Mouse (Mus musculus) heart, postnatal 10 days (tissue): Measurements from ENCODE around the gene Dus1l. TPM values are rescaled to one million over a fixed set of nuclear protein-coding genes. Genes with fewer than 3 reads are reported as not detected.
A peak's percentile ranks its signal among the peaks of the same experiment; 100 is the strongest.
"Not testable (repeated sequence)": the region's sequence is repeated elsewhere in the genome, so short reads cannot be mapped to it uniquely, and the experiment has no call there.

ENCODE experiments used
- DNase-seq, 2 experiments: peaks; one replicate each; pipeline ENCODE4 v3.0.0; 2021
- intact Hi-C: fragments of 180-260 bp; cut with DNase I; formaldehyde crosslinking; loops from one replicate; pipeline ENCODE4 v1.15.1; 2025
- total RNA-seq, 2 experiments: library from RNA; stranded (reverse); gene quantifications; 2 replicates each; pipeline ENCODE4 v1.2.3; 2021

Gene Dus1l
- total RNA-seq, 2 experiments from 2014 or later, result 33.1 to 34.8 TPM

DNA sequence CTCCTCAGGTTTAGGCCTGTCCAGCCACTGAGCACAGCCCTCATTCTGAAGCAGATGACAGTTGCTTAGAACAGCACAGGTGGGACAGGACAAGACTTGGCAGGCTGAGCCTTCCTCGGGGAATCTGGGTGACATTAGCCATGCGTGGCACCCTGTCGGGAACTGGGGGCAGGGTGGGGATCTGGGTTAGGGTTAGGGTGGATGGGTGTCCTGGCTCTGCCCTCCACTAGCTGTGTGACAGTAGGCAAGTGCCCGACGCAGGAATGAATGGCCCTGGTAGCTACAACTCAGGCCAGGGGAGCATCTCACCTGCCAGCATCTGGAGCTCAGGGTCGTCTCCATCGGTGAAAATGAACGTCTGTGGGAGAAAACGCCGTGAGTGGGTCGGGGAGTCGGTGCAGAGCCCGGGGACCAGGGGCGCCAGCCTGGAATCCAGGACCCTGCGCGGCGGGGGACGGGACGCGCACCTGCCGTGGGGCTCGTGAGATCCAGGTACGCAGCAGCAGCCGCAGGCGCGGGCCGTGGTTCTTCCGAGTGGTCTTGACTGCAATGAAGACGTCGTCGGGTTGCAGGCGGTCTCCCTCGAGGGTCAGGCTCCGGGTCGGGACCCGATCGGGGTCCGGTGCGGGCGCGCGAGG, 12.7 kb downstream of the Dus1l start:
- intact Hi-C loops, result no loop called here
- no peak for DNase-seq

DNA sequence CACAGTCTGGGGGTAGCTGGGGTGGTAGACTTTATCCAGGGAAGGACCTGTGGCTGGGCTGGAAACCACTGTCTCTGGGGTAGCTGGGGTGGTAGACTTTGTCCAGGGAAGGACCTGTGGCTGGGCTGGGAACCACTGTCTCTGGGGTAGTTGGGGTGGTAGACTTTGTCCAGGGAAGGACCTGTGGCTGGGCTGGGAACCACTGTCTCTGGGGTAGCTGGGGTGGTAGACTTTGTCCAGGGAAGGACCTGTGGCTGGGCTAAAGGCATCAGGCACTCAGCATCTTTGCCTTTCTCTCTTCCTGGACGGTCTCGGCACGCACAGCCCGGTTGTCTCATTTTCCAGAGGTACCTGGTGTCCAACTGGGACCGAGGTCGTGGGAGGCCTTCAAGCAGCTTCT, 14.8 kb downstream of the Dus1l start:
- not testable (repeated sequence) for DNase-seq

DNA sequence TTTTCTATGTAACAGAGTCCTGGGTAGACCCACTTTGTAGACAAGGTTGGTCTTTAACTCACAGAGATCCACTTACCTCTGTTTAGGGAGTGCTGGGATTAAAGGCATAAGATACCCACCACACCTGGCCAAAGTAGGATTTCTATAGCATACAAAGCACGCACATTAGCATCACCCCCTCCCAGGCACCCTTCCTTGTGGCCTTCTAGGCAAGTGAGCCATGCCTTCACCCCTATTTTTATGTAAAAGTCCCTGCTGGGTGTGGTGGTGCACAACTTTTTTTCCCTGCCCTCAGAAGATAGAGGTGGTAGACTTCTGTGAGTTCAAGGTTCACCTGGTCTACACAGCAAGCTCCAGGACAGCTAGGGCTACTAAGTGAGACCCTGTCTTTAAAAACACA, 16.3 kb downstream of the Dus1l start:
- no peak for DNase-seq
- intact Hi-C loops, result loop anchor here (5.0 to 10.0 kb wide), 3 partner anchors 123 to 293 kb away; no protein-coding TSS in a partner anchor

More for the DNA sequence above, 14.8 kb downstream of the Dus1l start:
- intact Hi-C loops, result not testable (repeated sequence)

DNA sequence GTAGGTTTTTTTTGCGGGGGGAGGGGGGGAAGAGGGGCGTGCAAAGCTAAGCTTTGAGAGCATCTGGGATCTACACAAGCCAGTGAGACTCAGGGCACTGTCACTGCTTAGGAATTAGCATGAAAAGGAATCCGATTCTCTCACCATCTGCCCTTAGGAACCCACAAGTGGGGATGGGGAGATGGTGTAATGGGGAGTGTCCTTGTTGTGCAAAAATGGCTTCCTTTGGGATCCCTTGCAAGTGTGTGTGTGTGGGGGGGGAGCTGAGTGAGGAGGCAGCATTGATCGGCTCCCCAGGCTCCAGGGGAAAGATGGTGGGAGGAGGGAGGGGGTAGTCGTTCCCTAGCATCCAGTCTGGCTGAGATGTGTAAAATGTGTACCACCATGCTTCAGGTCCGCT, 19.1 kb downstream of the Dus1l start:
- intact Hi-C loops, result loop anchor here (5.0 to 10.0 kb wide), 3 partner anchors 120 to 290 kb away; no protein-coding TSS in a partner anchor
- no peak for DNase-seq

DNA sequence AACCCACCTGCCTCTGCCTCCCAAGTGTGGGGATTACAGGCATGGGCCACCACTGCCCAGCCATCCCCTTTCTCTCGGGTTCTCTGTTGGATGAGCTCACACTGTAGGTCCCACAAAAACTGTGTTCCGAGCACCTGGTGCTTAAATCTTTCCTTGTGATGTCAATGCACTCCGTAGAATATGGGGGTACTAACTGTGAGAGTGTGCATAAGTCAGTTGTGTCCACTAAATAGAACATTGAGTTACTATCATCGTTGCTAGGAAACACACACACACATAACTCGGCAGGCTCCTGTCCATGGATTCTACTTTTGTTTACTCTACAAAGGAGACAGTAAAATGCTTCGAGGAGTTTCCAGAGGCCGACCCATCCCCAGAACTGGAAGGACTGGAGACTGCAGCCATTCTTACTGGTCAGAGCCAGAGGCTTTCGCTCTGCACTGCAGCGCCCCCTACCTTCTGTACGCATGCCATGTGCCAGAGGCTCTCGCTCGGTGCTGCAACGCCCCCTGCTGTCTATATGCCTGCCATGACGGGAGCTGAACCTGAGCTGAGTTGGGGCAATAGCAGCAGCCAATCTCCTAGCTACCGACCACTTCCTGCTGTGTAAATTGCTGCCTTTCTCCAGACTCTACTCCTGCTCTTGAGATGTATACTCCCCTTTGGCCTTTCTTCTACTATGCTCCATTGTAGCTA, 20.3 kb downstream of the Dus1l start:
- intact Hi-C loops, result loop anchor here (1.0 to 10.0 kb wide), 4 partner anchors 56 to 289 kb away; no protein-coding TSS in a partner anchor
- peak; percentile 95 to 98 for DNase-seq

DNA sequence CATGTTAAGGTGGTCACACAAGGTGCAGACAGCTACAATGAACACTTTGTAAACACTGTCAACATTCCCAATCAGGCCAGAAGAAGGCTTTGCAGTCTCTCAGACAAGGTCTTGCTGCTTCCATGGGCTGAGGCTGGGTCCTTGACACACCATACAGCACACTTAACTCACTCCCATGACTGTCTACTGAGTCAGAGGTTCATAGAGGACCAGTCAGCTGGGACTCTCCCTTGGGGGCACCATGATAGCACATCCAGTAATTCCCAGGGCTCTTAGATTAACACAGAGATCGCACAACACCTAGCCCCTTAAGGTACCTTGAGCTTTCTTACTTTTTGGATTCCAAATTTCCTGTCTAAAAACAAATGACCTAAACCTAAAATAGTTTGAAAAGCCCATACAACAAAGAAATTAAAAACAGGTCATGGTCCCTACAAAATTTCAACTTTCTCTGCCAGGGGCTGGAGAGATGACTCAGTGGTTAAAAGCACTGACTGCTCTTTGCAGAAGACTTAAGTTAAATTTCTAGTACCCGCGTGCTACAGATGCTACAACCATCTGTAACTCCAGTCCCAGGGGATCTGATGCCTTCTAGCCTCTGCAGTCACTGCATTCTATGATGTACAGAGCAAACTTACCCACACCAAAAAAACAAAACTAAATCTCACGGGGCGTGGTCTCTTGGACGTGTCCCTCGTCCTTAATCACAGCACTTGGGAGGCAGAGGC, 22.6 kb downstream of the Dus1l start:
- no peak for DNase-seq
- intact Hi-C loops, result loop anchor here (10.0 kb wide), 1 partner anchor 259 kb away; no protein-coding TSS in a partner anchor

DNA sequence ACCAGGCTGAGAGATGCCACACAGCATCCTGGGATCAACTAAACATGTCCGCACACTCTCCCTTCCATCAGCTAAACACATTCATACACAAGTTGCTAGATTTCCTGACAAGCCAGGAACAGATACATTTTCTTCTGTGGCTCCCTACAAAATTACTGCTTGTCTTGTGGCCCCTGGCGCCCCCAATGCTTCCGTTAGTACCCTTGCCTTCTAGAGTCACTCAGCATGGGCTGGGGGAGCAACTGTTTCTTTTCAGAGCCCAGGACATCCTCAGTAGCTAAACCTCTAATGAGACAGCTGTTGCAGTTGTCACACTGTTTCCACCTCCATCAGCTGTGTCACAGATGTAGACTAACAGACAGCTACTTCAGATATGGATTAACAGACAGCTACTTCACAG, 23.5 kb downstream of the Dus1l start:
- DNase-seq, result no peak
- intact Hi-C loops, result loop anchor here (10.0 kb wide), 1 partner anchor 258 kb away; no protein-coding TSS in a partner anchor

DNA sequence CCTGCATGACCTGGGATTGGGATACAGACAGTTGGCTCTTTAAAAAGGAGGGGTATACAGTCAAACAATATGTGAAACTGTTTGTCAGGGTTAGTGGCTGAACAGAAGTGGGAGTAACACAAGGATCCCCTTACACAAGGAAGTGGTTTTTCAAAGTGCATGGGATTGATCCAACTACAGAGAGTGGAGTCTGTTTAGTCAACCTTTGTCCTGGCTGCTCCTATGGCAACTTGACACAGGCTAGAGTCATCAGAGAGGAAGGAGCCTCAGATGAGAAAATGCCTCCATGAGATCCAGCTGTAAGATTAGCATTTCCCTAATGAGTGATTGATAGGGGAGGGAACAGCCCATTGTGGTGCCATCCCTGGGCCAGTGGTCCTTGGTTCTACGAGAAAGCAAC, 28.0 kb downstream of the Dus1l start:
- DNase-seq, result no peak
- intact Hi-C loops, result no loop called here

DNA sequence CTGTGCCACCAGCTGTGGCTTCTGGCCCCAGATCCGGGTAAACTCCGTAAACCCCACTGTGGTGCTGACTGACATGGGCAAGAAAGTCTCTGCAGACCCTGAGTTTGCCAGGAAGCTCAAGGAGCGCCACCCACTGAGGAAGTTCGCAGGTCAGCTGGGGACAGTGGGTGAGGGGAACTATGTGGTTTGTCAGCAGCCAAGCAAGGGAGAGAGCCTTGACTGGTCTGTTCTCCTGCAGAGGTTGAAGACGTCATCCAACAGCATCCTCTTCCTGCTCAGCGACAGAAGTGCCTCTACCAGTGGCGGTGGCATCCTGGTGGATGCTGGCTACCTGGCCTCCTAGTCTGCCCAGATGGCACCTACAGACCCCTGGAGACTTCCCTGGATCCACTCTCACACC, 29.2 kb downstream of the Dus1l start:
- intact Hi-C loops, DNase-seq: not testable (repeated sequence)

DNA sequence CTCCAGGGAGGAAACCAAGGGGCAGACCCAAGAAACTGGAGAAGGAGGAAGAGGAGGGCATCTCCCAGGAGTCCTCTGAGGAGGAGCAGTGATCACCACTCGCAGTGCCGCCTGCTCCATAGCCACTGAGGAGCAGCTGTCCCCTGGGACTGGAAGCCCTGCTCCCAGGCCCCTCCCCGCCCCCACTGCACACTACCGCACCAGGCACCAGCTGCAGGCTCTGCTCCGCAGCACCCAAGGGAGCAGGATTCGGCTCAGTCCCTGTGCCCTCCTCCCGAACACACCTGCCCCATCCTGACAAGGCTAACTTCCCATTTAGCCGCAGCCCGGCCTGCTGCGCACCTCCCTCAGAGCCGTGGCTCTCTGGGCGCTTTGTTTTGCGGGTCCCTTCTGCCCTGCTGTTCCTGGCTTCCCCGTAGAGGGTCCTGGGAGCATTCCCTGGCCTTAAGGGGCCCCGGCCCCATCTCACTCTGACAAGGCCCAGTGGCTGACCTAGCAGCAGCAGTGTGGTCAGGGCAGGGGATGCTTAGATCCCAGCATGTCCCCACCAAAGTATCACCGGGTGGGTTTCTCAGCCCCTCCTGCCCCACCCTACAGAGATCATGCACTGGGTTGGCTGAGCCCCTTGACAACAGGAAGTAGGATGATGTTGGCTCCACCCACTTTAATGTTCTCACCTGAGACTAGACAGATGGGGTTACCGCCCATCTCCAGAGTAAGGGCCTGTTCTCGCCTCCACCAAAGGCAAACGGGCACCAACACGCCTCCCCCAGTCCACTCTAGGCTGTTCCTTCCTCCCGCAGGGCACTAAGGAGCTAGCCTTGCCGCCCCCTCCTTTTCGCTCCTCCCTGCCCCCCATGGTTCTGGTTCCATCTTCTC, 32.8 kb downstream of the Dus1l start:
- DNase-seq, intact Hi-C loops: not testable (repeated sequence)

DNA sequence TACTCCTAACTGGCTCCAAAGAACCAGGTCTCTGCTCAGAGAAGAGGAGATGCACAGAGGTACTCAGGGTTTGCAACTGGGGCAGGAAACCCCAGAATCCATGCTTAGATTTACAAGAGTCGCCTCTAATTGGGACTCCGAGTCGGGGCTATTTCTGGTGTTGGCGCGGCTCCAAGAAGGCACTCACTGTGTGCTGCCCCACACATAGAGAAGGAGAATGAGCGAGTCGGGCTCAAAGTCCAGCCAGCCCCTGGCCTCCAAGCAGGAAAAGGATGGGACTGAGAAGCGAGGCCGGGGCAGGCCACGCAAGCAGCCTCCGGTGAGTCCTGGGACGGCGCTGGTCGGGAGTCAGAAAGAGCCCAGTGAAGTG, 33.5 kb downstream of the Dus1l start, which contains the start of gene Hmga1b:
Hmga1b (plus strand) TSS at position 123 of the 370 bp plus-strand sequence.
- intact Hi-C loops, DNase-seq: not testable (repeated sequence)

DNA sequence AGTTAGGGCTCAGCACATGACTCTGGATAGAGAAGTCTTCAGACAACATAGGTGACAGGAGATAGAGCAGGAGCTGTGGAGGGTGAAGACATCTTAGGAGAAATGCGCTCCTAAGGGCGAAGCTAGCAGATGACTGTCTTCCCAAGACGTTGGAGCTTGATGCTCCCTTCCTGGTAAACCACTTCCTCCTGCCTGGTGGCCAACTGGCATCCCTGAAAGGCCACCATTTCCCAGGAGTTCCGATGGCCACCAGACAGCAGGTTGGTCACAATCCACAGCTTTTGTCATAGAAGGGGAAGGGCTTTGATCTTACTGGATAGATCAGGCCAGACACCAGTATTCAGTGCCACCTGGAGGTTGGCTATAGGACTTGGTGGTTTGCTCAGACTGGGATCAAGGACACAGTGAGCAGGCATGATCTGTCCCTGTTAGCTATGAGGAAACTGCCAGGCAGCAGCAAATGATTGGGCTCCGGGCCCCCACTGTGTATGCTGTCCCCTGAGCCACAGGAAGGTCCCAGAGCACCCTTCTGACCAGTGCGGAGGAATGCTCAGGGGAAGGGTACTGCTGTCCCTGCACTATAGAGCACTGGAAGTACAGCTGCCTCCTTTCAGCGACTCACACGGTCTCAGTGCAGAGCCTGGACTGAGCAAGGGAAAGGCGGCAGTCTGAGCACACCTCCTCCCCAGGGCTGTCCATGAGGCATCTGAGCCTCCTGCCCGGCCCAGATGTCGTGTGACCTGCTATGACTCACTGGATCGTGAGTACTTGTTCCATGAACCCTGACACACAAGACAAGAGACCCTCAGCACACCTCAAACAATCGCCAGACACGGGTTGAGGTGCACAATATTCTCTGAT, 34.2 kb downstream of the Dus1l start:
- intact Hi-C loops, result no loop called here
- no peak for DNase-seq

DNA sequence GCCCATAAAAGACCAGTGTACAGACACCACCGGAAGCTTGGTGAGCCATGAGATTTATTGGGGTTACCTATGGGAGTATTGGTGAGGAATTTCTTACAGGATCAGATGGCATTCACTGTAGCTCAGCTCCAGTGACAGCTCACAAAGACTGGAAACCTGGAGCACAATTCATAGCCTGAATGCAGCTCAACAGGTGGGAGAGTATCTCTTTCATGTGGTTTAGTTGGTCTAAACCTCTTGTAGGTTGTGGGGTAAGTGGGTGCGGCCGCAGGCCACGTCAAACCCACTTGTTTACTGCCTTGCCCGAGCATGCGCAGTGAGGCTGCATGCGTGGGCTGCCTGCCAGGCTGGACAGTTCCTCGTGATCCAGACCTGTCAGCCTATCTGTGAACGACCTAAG, 36.0 kb downstream of the Dus1l start:
- intact Hi-C loops, result no loop called here
- DNase-seq, result no peak

DNA sequence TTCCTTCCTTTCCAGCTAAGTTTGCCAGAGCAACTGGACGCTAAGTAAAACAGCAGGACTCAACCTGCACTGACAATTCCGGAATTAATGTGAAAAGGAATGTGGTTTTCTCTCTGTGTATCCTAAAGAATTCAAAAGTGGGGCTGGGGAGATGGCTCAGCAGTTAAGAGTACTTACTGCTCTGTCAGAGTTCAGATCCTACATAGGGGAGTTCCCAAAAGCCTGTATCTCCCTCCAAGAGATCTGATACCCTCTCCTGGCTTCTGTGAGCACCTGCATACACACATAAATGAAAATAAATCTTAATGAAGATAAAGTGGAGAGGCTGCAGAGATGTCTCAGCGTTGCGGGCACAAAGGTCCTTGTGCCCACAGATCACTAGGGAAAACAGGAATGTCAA, 44.6 kb downstream of the Dus1l start:
- DNase-seq, result no peak
- intact Hi-C loops, result no loop called here

DNA sequence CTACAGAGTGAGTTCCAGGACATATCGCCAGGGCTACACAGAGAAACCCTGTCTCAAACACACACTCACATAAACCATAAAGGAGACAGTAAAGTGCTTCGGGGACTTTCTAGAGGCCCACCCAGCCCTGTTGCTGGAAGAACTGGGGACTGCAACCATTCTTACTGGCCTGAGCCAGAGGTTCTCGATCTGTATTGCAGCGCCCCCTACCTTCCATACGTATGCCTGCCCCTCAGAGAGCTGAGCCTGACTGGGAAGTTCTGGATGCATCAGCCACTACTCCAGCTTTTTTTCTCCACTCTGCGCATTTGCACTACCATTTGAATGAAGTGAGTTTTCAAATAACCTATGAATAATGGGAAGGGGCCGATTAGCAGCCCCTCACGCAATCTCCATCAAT, 46.8 kb downstream of the Dus1l start:
- DNase-seq, result peak in 1 of 2 experiments; percentile 36
- intact Hi-C loops, result no loop called here

DNA sequence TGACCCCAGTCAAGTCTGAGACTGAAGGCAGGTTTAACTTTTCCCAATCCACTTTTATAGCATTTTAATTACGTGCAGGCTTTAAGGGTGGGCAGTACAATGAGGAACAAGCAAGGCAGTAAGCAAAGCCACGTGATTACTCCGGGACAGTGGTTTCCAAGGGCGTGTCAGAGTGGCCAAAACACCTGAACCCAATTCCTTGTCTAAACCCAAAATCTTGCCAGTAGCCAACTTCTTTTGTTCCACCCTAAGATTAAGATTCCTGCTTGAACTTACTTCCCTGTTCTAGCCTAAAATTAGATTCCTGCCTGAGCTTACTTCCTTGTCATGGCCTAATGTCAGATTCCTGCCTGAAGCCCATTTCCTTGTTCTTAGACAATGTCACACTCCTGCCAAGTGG, 48.2 kb downstream of the Dus1l start:
- intact Hi-C loops, result loop anchor here (2.0 kb wide), 1 partner anchor 25 kb away; no protein-coding TSS in a partner anchor

DNA sequence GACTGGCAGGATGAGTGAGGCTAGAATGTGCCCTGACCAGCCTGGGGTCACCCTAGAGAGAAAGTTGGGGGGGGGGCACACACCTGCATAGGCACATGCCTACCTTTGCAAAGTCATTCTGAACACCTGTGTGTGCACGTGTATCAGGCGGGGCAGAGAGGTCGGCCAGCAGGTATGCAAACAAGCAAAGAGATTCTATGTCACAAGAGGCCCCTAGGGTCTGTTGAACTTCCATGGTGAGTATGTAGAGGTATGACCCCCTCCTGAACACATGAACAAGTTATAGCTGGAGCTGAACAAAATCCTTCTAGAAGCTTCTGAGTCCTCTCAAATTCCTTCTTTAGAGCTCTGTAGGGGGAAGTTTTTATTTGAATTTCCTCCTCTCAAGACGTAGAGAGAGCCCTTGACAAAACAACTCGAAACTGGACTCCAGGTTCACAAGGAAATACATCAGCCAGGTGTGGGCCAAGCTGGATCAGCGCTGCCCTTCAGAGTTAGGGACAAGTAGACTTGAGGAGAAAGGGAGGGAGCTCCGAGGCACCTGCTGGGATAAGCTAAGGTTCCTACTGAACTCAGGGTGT, 52.0 kb downstream of the Dus1l start:
- intact Hi-C loops, result no loop called here

More for the DNA sequence above, 48.2 kb downstream of the Dus1l start:
- no peak for DNase-seq

DNA sequence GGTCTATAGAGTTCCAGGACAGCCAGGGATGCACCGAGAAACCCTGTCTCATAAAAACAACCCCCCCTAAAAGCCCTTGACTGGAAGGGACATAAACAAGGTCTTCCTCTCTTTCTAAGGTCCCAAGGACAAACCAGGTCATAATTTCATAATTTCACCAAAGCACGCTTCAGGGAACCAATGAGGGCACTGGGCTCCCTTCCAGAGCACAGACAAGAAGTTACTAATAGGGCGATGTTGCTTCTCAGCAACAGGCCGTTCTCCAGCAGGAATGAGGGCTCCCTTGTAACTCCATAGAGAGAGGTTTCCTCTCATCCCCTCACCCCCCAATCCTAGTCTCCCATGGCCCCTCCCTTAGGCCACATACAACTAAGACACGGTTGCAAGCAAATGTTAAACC, 55.2 kb downstream of the Dus1l start:
- no peak for DNase-seq
- intact Hi-C loops, result no loop called here

More for the DNA sequence above, 52.0 kb downstream of the Dus1l start:
- DNase-seq, result no peak
